Mouse (Mus musculus): ENCODE data around the gene Zg16. TPM values are rescaled to one million over a fixed set of nuclear protein-coding genes. Genes with fewer than 3 reads are reported as not detected.

Gene Zg16
- polyA plus RNA-seq, 1 experiment = 1.5 TPM

GRCm38 (mm10) chr7:127020901-127021562, 66.1 kb downstream of the Zg16 start, which contains the start of the genes Gm42742 and Prrt2:
Gene Gm42742 (minus strand): TSS chr7:127021097.
Gene Prrt2 (minus strand): TSS chr7:127021211.
- no peak for DNase-seq (ENCODE audit: low read depth)

- DNase-seq (ENCODE audit: low read depth) = no peak
These were observed 66.6 kb downstream of the Zg16 start for GRCm38 (mm10) chr7:127020491-127020890.

- no peak for DNase-seq (ENCODE audit: low read depth)
These were observed 67.1 kb downstream of the Zg16 start for GRCm38 (mm10) chr7:127020031-127020430.

GRCm38 (mm10) chr7:127019306-127019960, 67.7 kb downstream of the Zg16 start:
- DNase-seq (ENCODE audit: low read depth) = no peak

- no peak for DNase-seq (ENCODE audit: low read depth)
These were observed 68.5 kb downstream of the Zg16 start for GRCm38 (mm10) chr7:127018416-127019305.

GRCm38 (mm10) chr7:127017950-127018345, 69.2 kb downstream of the Zg16 start:
- DNase-seq (ENCODE audit: low read depth) = no peak

GRCm38 (mm10) chr7:127016971-127017949, 69.9 kb downstream of the Zg16 start, which contains the start of gene Pagr1a:
Gene Pagr1a (minus strand): TSS chr7:127017352.
- DNase-seq (ENCODE audit: low read depth) = peak; percentile 86

- no peak for DNase-seq (ENCODE audit: low read depth)
These were observed 70.6 kb downstream of the Zg16 start for GRCm38 (mm10) chr7:127016486-127016938.

- no peak for DNase-seq (ENCODE audit: low read depth)
These were observed 70.8 kb downstream of the Zg16 start, which contains the start of gene Pagr1b for GRCm38 (mm10) chr7:127016481-127016485. Gene Pagr1b (minus strand): TSS chr7:127016484.

- DNase-seq (ENCODE audit: low read depth) = no peak
These were observed 71.0 kb downstream of the Zg16 start for GRCm38 (mm10) chr7:127016081-127016480.

- no peak for DNase-seq (ENCODE audit: low read depth)
These were observed 72.1 kb downstream of the Zg16 start for GRCm38 (mm10) chr7:127014993-127015392.

GRCm38 (mm10) chr7:127014320-127014719, 72.8 kb downstream of the Zg16 start, which contains the start of gene Mvp:
Gene Mvp (minus strand): TSS chr7:127014621.
- DNase-seq (ENCODE audit: low read depth) = no peak

- DNase-seq (ENCODE audit: low read depth) = no peak
These were observed 73.7 kb downstream of the Zg16 start for GRCm38 (mm10) chr7:127013385-127013784.

GRCm38 (mm10) chr7:127012845-127013244, 74.3 kb downstream of the Zg16 start:
- no peak for DNase-seq (ENCODE audit: low read depth)

GRCm38 (mm10) chr7:127012374-127012773, 74.8 kb downstream of the Zg16 start:
- DNase-seq (ENCODE audit: low read depth) = no peak

GRCm38 (mm10) chr7:127011717-127012116, 75.4 kb downstream of the Zg16 start:
- DNase-seq (ENCODE audit: low read depth) = no peak

- DNase-seq (ENCODE audit: low read depth) = no peak
These were observed 76.1 kb downstream of the Zg16 start for GRCm38 (mm10) chr7:127011051-127011450.

GRCm38 (mm10) chr7:127009307-127010085, 77.6 kb downstream of the Zg16 start:
- DNase-seq (ENCODE audit: low read depth) = no peak

GRCm38 (mm10) chr7:127008239-127009019, 78.7 kb downstream of the Zg16 start:
- no peak for DNase-seq (ENCODE audit: low read depth)
